Mouse (Mus musculus) left cerebral cortex, postnatal 36 days (tissue): Measurements from ENCODE around the gene Rs1. TPM values are rescaled to one million over a fixed set of nuclear protein-coding genes. Genes with fewer than 3 reads are reported as not detected.
"Not testable (repeated sequence)": the region's sequence is repeated elsewhere in the genome, so short reads cannot be mapped to it uniquely, and the experiment has no call there.

ENCODE experiments used
- DNase-seq, 2 experiments: peaks; one replicate each; pipeline ENCODE4 v3.0.0; 2021 to 2022; ENCODE audit warnings: low spot score in 2 of 2, mixed read lengths in 1 of 2
- intact Hi-C: fragments of 180-260 bp; cut with DNase I; formaldehyde crosslinking; loops from one replicate; pipeline ENCODE4 v1.15.1; 2025
- total RNA-seq, 2 experiments: library from RNA; stranded (reverse); gene quantifications; 2 replicates each; pipeline ENCODE4 v1.2.3; 2021

Rs1 gene
- under 1 TPM in 1 of 2 experiments, not detected in 1; 0.07 TPM for total RNA-seq

DNA sequence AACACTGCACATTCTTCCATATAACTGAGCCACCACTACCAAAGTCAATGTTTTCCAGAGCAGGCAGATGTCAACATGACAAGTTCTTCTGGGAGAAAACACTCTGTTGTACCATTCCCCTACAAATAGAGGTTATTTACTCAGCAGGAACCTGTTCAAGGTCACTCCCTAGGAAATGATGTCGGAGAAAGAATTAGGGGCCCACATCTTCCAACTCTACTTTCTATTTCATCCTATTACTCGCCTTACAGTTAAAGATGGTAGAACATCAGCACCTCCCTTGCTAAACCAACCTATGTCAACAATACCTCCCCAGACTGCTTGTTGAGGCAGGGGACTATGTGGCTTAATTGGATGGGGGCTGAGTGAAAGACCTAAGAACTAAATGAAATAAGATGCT, at the start of gene Rs1:
Gene Rs1 (plus strand): TSS at position 301 of the 400 bp plus-strand sequence.
- intact Hi-C loops: loop anchor here (5.0 kb wide), 1 partner anchor 225 kb away; the partner anchor contains the start of gene Cdkl5
- DNase-seq: no peak

DNA sequence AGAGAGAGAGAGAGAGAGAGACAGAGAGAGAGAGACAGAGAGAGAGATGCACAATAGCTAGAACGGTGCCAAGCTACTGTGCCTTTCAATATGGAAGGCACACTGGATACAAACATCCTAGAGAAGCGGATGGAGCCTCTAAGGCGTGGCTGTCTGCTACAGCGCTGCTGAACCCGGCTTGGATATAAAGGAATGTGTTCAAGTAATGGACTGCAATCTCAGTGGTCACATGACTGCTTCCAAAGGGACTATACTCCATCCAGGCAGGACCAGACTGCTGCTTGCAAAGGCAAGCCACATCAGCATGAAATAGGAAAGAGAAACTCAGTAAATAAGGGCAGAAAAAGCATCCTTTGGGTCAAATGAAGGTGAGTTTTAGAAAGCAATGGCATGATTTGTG, 32.2 kb upstream of the Rs1 start, which contains the start of gene Ppef1:
Gene Ppef1 (minus strand): TSS at position 116 of the 400 bp plus-strand sequence.
- intact Hi-C loops: no loop called here
- DNase-seq: no peak

DNA sequence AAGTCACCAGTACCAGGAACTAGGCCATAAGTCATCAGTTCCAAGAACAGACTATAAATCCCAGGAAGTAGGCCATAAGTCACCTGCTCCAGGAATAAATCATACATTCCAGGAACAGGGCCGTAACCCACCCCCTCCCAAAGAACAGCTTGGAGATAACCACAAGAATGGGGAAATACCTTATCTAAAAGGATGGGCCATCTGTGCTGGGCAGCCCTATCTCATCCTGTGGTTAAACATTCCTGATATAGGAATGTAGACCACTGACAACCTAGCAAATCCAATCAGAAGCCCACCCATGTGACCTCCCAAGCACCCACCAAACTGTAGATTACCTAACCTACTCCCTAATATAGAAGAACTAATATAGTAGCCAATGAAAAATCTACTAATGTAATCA, 22.4 kb upstream of the Rs1 start:
- intact Hi-C loops: no loop called here
- DNase-seq: no peak

GRCm38 (mm10) chrX:160748653-160749052, 19.2 kb upstream of the Rs1 start:
- DNase-seq: no peak
- intact Hi-C loops: no loop called here

GRCm38 (mm10) chrX:160750808-160751207, 17.0 kb upstream of the Rs1 start:
- intact Hi-C loops: no loop called here

GRCm38 (mm10) chrX:160765389-160766232, 2.2 kb upstream of the Rs1 start:
- intact Hi-C loops: loop anchor here (5.0 kb wide), 1 partner anchor 227 kb away; the partner anchor contains the start of gene Cdkl5
- DNase-seq: peak; percentile 90 to 93

More at GRCm38 (mm10) chrX:160750808-160751207, 17.0 kb upstream of the Rs1 start:
- no peak for DNase-seq

GRCm38 (mm10) chrX:160766233-160766616, 1.6 kb upstream of the Rs1 start:
- no peak for DNase-seq
- intact Hi-C loops: loop anchor here (5.0 kb wide), 1 partner anchor 226 kb away; the partner anchor contains the start of gene Cdkl5

- intact Hi-C loops: loop anchor here (5.0 kb wide), 2 partner anchors 167 to 223 kb away; partner anchors contain the start of gene Cdkl5
- DNase-seq: not testable (repeated sequence)
These were observed 1.8 kb downstream of the Rs1 start for GRCm38 (mm10) chrX:160769622-160770021.

- intact Hi-C loops: loop anchor here (5.0 kb wide), 1 partner anchor 171 kb away; no protein-coding TSS in a partner anchor
- DNase-seq: peak; percentile 11 to 23
These were observed 5.2 kb downstream of the Rs1 start for GRCm38 (mm10) chrX:160773033-160773432.

GRCm38 (mm10) chrX:160782276-160782675, 14.5 kb downstream of the Rs1 start:
- DNase-seq: no peak
- intact Hi-C loops: no loop called here

GRCm38 (mm10) chrX:160794920-160795319, 27.1 kb downstream of the Rs1 start:
- intact Hi-C loops: no loop called here
- DNase-seq: no peak

DNA sequence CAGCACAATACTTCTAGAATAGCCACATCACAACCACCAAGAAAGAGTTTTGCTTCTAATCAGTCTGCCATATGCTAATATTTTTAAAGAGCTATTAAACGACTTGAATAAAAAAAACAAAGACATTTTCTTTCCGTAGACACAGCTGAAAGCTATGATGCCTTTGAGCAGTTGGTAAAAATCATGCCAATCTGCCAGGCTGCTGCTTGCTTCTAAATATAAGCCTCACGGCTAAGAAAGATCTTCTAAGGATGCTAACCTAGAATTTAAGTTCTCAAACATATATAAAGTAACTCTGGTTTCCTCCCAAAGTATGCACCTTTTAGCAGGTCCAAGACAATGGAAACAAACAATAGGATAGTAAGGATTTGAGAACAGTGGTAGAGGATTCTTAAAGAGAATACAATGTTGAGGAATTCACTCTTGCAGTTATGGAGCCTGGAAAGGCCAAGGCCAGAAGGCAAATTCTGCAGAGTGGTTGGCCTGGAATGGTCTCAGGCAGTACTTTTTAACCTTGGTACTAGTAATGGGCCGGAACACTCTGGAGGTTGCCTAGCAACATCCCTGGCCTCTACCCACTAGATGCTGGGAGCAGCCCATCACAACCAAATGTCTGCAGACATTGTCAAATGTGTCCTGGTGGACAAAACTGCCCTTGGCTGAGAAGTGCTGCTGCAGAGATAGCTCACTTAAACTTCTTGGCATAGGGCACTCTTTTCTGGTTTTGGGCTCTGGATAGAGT, 36.8 kb downstream of the Rs1 start:
- DNase-seq: no peak
- intact Hi-C loops: no loop called here

DNA sequence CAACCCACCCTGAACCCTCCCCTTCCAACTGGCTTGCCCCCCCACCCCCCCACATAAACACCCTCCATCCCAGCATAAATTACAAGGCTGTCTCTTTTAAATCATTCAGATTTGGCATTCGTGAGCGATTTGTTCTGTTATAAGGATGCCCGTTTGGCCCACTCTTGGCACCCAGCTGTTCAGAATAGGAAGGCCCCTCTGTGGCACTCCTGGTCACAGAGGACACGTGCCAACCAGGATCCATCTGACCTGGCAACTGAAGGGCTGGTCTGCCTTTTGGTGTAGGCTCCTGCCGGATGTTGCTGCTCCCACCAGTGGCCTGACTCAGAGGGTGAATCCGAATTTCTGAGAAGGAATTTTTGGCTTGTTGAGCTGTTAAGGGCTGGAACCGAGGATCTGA, 40.4 kb downstream of the Rs1 start:
- DNase-seq: no peak
- intact Hi-C loops: no loop called here

Other genes with a start within 250 kb of the Rs1 start
- gene Ppef1, start 32.2 kb upstream of the Rs1 start, total RNA-seq: 1 to 10 TPM in 1 of 2 experiments, under 1 TPM in 1; 0.41 to 1.5 TPM
- gene Gja6, start 139.0 kb downstream of the Rs1 start, total RNA-seq: 1 to 10 TPM; 1.2 to 2.8 TPM
- gene Cdkl5, start 226.7 kb downstream of the Rs1 start, total RNA-seq: 100 to 1,000 TPM; 152 to 159 TPM